Mouse (Mus musculus): Measurements from ENCODE around the gene Lamc1.

DNA sequence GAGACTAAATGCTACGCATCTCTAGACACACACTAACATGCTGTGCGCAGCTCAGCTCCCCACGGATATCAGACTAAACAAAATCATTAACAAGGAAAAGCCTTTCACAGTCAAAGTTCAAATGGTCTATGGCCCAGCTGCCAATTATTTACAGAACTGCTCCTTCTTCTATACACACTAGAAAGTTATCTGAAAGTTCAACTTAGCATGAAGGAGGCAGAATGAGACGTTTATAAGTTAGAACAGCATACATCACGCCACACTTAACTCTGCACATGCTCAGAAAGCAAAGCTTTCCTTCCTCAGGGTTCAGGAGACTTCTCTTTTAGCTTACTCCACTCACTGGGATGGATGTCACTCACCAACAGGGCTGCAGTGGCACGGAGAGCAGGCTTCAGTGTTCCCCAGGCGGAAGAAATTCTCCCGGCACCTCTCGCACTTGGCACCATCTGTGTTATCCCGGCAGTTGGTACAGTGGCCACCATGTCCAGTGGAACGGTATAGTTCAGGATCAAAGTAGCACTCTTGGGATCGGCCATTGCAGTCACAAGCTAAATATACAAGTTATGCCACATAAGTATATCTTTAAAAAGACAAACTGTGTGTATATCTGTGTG, 80.9 kb downstream of the Lamc1 start:
- TF ChIP-seq POLR2A (IDR thresholded peaks at IDR 0.05; ENCODE audit: borderline replicate concordance, insufficient read depth, low read length) = no peak
- no peak for TF ChIP-seq CTCF (IDR thresholded peaks at IDR 0.05; ENCODE audit: borderline replicate concordance, insufficient read depth, low read depth, low read length)
